Mouse (Mus musculus) adrenal gland, adult (tissue): Measurements from ENCODE around the gene Wdr66.
A peak's percentile ranks its signal among the peaks of the same experiment; 100 is the strongest.

Experiments used
- DNase-seq, 2 experiments: peaks; one replicate each; pipeline ENCODE4 v3.0.0; 2022 to 2023; ENCODE audit warnings: low spot score in 1 of 2; ENCODE audit not compliant: inconsistent age in 2 of 2

Wdr66 gene

GRCm38 (mm10) chr5:123347985-123348384 is 96.1 kb downstream of the Wdr66 start:
- DNase-seq, result no peak

DNA sequence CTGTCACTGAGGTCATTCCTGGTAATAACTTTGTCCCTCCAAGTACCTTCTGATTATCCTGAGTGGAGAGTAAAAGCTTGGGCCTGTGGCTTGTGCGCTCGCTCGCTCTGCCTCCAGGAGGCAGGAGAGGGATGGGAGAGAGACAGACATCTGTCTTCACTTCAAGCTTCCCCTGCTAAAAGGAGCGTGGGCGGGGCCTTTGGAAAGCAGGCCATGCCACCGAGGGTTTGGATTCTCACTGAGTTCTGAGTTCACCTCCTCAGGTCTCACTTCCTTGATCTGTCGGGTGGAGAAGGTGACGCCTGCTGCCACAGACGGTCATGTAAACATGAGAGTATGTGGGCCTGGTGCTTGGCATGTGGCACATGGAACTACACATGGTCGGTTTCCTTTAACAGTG is 98.5 kb downstream of the Wdr66 start:
- no peak for DNase-seq

GRCm38 (mm10) chr5:123355918-123356317 is 104.0 kb downstream of the Wdr66 start:
- DNase-seq, result no peak

GRCm38 (mm10) chr5:123357253-123357652 is 105.4 kb downstream of the Wdr66 start:
- no peak for DNase-seq

- no peak for DNase-seq
Observed at GRCm38 (mm10) chr5:123359431-123359830, 107.5 kb downstream of the Wdr66 start.

- DNase-seq, result peak in 1 of 2 experiments; percentile 59
Observed at GRCm38 (mm10) chr5:123362911-123363310, 111.0 kb downstream of the Wdr66 start.

GRCm38 (mm10) chr5:123364302-123364971 is 112.5 kb downstream of the Wdr66 start:
- peak; percentile 77 to 82 for DNase-seq

DNA sequence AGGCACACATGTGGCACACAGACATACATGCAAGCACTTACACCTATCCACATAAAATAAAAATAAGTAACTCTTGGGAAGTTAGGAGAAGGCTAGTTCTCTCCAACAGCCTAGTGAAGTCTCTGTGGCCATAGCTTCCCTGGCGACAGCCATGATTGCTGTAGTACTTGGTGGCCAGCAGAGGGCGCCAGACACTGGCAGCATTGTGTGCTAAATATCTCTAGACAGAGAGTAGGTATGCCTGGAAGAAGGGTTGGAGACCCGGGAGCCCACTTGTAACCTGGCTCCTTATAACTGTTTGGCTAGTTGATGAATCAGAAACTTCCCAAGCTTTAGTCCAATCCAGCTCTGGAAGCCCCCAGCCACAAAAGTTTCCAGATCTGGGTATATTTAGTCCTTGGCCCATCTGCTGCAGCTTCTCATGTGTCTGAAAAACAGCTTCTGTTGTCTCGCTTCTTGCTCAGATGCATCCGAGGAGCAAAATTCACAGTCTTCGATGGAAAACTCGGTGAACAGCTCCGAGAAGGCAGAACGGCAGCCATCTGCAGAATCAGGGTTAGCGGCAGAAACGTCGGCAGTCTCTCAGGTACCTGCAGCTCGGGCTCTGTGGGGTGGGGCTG is 117.1 kb downstream of the Wdr66 start:
- peak in 1 of 2 experiments; percentile 75 for DNase-seq

GRCm38 (mm10) chr5:123370049-123370448 is 118.1 kb downstream of the Wdr66 start:
- no peak for DNase-seq

DNA sequence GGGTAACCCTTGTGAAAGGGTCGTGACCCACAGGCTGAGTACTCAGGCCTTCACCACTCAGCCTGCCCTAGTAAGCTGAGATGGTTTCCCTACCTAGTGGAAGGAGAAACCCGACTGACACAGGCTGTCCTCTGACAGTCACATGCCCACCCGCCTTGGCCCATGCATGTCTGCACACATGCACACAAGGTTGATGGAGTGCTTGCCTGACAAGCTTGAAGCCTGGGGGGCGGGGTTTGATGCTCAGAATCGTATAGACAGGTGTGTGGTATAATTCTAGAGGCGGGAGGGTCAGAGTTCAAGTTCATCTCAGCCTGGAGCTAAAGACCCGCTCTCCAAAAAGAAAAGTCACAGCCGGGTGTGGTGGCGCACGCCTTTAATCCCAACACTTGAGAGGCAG is 123.4 kb downstream of the Wdr66 start:
- no peak for DNase-seq

DNA sequence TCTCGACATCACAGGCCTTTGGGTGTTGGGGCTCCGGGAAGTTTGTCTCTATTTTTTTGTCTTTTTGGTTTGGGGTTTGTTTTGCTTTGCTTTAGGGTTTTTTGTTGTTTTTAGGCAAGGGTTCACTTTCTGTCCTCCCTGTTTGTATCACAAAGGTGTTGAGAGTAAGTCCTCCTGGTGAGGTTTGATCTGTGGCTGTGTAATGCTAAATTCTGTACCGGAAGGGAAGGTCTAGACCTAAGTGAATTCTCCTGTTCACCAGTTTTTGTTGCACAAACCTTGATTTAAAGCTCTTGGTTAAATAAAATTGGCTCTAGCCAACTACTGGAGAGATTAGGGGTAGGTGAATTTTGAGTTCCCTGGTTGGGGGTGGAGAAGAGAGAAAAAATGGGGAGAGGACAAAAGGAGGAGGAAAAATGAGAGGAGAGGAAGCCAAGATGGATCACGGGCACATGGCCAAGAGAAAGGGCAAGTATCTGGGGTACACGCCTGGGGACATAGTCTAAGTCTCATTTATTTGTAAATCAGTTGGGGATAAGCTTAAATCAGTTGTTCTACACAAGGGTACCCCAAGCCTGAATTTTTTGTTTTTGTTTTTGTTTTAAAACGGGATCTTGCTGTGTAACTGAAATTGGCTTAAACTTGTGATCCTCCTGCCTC is 124.0 kb downstream of the Wdr66 start:
- DNase-seq, result no peak

DNA sequence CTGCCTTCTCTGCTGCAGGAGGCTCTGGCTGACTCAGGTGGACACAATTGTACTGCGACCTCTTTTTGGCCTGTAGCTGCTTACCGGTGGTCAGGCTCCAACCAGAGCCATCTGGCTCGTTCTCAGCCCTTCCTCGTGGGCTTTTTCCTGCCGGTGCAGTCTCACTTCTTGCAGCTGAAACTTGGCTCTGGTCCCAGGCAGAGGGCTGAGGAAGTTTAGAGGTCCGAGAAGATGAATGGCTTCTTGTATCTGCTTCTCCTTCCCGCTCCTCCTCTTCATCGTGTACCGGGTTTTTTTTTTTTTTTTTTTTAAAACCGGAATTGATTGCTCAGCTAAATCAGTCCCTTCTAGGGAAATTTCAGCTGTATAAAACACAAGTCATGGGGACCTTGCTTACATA is 124.7 kb downstream of the Wdr66 start:
- peak; percentile 84 to 88 for DNase-seq
